Mouse (Mus musculus) gastrocnemius, postnatal 14 days (tissue): ENCODE measurements around the gene Esp15. TPM values are rescaled to one million over a fixed set of nuclear protein-coding genes. Genes with fewer than 3 reads are reported as not detected.
"Not testable (repeated sequence)": the region's sequence is repeated elsewhere in the genome, so short reads cannot be mapped to it uniquely, and the experiment has no call there.

Experiments used
- DNase-seq: peaks from one replicate; pipeline ENCODE4 v3.0.0; 2021; ENCODE audit warnings: mixed read lengths
- intact Hi-C: fragments of 180-260 bp; cut with DNase I; formaldehyde crosslinking; loops from one replicate; pipeline ENCODE4 v1.15.1; 2025; ENCODE audit warnings: low total_unique reads
- long read RNA-seq, 2 experiments: library from polyadenylated mRNA; stranded (forward); transcript quantifications; one replicate each; pipeline ENCODE4 v2.0.0; 2021
- total RNA-seq, 2 experiments: library from RNA; stranded (reverse); gene quantifications; 2 replicates each; pipeline ENCODE4 v1.2.3; 2021

Gene Esp15
- not detected for total RNA-seq
- long read RNA-seq, experiment 1, result 0 reads
- long read RNA-seq, experiment 2, result 0 reads

GRCm38 (mm10) chr17:39640654-39641053 lies at the start of gene Esp15:
TSS of gene Esp15 (plus strand) at chr17:39640954.
- intact Hi-C loops, DNase-seq: not testable (repeated sequence)

GRCm38 (mm10) chr17:39591550-39591949 lies 49.2 kb upstream of the Esp15 start:
- no peak for DNase-seq
- intact Hi-C loops, result no loop called here

Other genes with a start within 250 kb of the Esp15 start
- gene Esp18, start 234.6 kb upstream of the Esp15 start, total RNA-seq, result not detected
- gene Esp16, start 104.8 kb upstream of the Esp15 start, total RNA-seq, result not detected